Mouse (Mus musculus) heart, adult 8-10 months (tissue): ENCODE data around the gene Spns2. TPM values are rescaled to one million over a fixed set of nuclear protein-coding genes. Genes with fewer than 3 reads are reported as not detected.

Experiments
- DNase-seq: peaks from one replicate; pipeline ENCODE4 v3.0.0; 2022; ENCODE audit warnings: low spot score
- total RNA-seq, 4 experiments: library from RNA; stranded (reverse); gene quantifications; 2 replicates each; pipeline ENCODE4 v1.2.4; 2022

Spns2 gene
- total RNA-seq, 4 experiments from 2014 or later: 7.4 to 10.2 (median 7.9) TPM

GRCm38 (mm10) chr11:72500139-72500538 is 10.4 kb upstream of the Spns2 start:
- no peak for DNase-seq

GRCm38 (mm10) chr11:72497367-72497766 is 7.7 kb upstream of the Spns2 start:
- no peak for DNase-seq

- no peak for DNase-seq
Observed at GRCm38 (mm10) chr11:72496775-72497174, 7.1 kb upstream of the Spns2 start.

- DNase-seq: no peak
Observed at GRCm38 (mm10) chr11:72496066-72496465, 6.4 kb upstream of the Spns2 start.

GRCm38 (mm10) chr11:72494046-72494988 is 4.6 kb upstream of the Spns2 start:
- no peak for DNase-seq

- DNase-seq: no peak
Observed at GRCm38 (mm10) chr11:72491130-72491960, 1.6 kb upstream of the Spns2 start.

- no peak for DNase-seq
Observed at GRCm38 (mm10) chr11:72489397-72489796, 307 bp downstream of the Spns2 start.

- no peak for DNase-seq
Observed at GRCm38 (mm10) chr11:72488753-72489271, 892 bp downstream of the Spns2 start.

- no peak for DNase-seq
Observed at GRCm38 (mm10) chr11:72487739-72488138, 2.0 kb downstream of the Spns2 start.

GRCm38 (mm10) chr11:72487171-72487570 is 2.5 kb downstream of the Spns2 start:
- DNase-seq: no peak

- no peak for DNase-seq
Observed at GRCm38 (mm10) chr11:72485960-72486359, 3.7 kb downstream of the Spns2 start.

- DNase-seq: no peak
Observed at GRCm38 (mm10) chr11:72485157-72485556, 4.5 kb downstream of the Spns2 start.

GRCm38 (mm10) chr11:72484549-72484948 is 5.2 kb downstream of the Spns2 start:
- DNase-seq: no peak

- DNase-seq: no peak
Observed at GRCm38 (mm10) chr11:72481952-72482351, 7.8 kb downstream of the Spns2 start.

- DNase-seq: no peak
Observed at GRCm38 (mm10) chr11:72481313-72481712, 8.4 kb downstream of the Spns2 start.

GRCm38 (mm10) chr11:72479499-72479898 is 10.2 kb downstream of the Spns2 start:
- no peak for DNase-seq

- DNase-seq: no peak
Observed at GRCm38 (mm10) chr11:72478228-72478627, 11.5 kb downstream of the Spns2 start.

GRCm38 (mm10) chr11:72477653-72478052 is 12.1 kb downstream of the Spns2 start:
- no peak for DNase-seq

- peak; percentile 51 for DNase-seq
Observed at GRCm38 (mm10) chr11:72477182-72477581, 12.5 kb downstream of the Spns2 start.

GRCm38 (mm10) chr11:72476074-72476625 is 13.6 kb downstream of the Spns2 start:
- no peak for DNase-seq

- DNase-seq: no peak
Observed at GRCm38 (mm10) chr11:72475408-72475807, 14.3 kb downstream of the Spns2 start.

GRCm38 (mm10) chr11:72474926-72475325 is 14.8 kb downstream of the Spns2 start:
- DNase-seq: no peak
